Mouse (Mus musculus): ENCODE measurements at regions not wholly inside any gene's neighbourhood (a gene's known extent, or its start where the extent isn't known, plus 50 kb on each side); places are given as distances from the start of the nearest gene placed in this dataset.

DNA sequence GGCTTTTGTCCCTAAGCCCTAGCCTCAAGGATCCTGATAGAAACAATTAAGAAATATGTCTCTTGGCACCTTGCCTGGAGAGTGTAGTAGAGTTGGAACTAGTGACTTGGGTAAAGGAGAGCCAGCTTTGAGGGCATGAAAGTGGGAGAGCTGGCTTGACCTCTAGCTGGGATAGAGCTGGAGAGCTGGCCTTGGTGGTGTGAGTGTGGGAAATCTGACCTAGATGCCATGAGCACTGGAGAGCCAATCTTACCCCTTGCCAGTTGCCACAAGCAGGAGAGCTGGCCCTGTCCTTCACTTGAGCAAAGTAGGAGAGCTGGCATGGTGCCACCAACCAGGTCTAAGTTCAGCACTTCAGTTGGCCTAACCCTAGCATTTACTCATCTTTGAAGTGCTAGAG, 995.7 kb downstream of the Gsdmc2 start:
- TF ChIP-seq POLR2A (IDR thresholded peaks at IDR 0.05; ENCODE audit: low read depth, low read length) (no peak), CTCF (IDR thresholded peaks at IDR 0.05; ENCODE audit: extremely low read depth, insufficient read length, insufficient replicate concordance, low read depth, low read length) (no peak)
- H3K4me1 ChIP-seq (ENCODE audit: control insufficient read depth, insufficient read depth, insufficient read length, low read length) = no peaks in the 10 kb centered on the region
- no peaks in the 10 kb centered on the region for H3K36me3 ChIP-seq (ENCODE audit: control insufficient read depth, insufficient read depth, low read length)
- no peak overlapping the region for H3K4me3 ChIP-seq (ENCODE audit: low read depth, low read length)
- H3K27me3 ChIP-seq (ENCODE audit: control insufficient read depth, insufficient read depth, low read length) = no peaks in the 10 kb centered on the region
- no peak overlapping the region for H3K27ac ChIP-seq (ENCODE audit: insufficient read depth, low read depth, low read length)

DNA sequence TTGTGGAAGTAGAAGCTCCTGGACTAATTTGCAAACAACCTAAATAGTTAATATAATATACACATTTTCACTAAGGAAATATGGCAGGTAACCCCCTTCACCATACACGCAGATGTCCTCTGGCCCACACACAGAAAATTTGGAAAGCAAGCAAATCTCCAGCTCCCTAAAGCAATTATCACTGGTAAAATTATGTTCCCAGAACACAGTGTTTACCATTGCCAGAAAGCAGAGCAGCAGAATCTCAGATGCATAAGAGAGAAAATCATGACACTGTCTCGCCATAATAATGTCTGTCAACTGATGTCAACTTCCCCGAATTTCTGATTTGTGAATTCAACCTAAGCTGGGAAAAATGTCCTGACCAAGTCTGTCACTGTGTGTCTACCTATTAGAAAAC, 999.1 kb downstream of the Gsdmc2 start:
- Histone ChIP-seq H3K4me3 (ENCODE audit: low read depth, low read length) (no peak overlapping the region), H3K4me1 (ENCODE audit: control insufficient read depth, insufficient read depth, insufficient read length, low read length) (no peaks in the 10 kb centered on the region), H3K27me3 (ENCODE audit: control insufficient read depth, insufficient read depth, low read length) (no peaks in the 10 kb centered on the region), H3K27ac (ENCODE audit: insufficient read depth, low read depth, low read length) (no peak overlapping the region), H3K36me3 (ENCODE audit: control insufficient read depth, insufficient read depth, low read length) (no peaks in the 10 kb centered on the region)
- TF ChIP-seq CTCF (IDR thresholded peaks at IDR 0.05; ENCODE audit: extremely low read depth, insufficient read length, insufficient replicate concordance, low read depth, low read length) (no peak), POLR2A (IDR thresholded peaks at IDR 0.05; ENCODE audit: low read depth, low read length) (no peak)
- 75% methylated on average over 3 of the region's 3 CpGs for WGBS

DNA sequence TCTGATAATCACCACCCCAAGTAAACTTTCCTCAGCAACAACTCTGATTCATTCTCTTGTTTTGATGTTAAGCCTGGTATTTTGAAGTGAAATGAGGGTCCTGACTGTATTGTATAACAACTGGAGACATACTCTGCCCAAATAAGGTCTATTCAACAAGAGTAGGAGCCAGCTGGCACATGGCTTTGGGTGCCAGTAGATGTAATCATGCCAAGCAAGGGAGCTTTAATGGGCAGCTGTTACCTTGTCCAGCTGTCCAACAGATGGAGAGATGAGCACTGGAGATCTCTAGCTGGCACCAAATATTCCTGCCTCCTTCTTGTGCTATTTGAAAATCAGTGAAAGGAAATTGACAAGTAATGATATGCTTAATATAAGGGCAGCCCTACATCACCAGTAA, 1019.4 kb downstream of the Gsdmc2 start:
- Histone ChIP-seq H3K4me1 (ENCODE audit: control insufficient read depth, insufficient read depth, insufficient read length, low read length) (no peaks in the 10 kb centered on the region), H3K4me3 (ENCODE audit: low read depth, low read length) (no peak overlapping the region), H3K27me3 (ENCODE audit: control insufficient read depth, insufficient read depth, low read length) (no peaks in the 10 kb centered on the region), H3K27ac (ENCODE audit: insufficient read depth, low read depth, low read length) (no peak overlapping the region), H3K36me3 (ENCODE audit: control insufficient read depth, insufficient read depth, low read length) (no peaks in the 10 kb centered on the region)
- TF ChIP-seq CTCF (IDR thresholded peaks at IDR 0.05; ENCODE audit: extremely low read depth, insufficient read length, insufficient replicate concordance, low read depth, low read length) (no peak), POLR2A (IDR thresholded peaks at IDR 0.05; ENCODE audit: low read depth, low read length) (no peak)

DNA sequence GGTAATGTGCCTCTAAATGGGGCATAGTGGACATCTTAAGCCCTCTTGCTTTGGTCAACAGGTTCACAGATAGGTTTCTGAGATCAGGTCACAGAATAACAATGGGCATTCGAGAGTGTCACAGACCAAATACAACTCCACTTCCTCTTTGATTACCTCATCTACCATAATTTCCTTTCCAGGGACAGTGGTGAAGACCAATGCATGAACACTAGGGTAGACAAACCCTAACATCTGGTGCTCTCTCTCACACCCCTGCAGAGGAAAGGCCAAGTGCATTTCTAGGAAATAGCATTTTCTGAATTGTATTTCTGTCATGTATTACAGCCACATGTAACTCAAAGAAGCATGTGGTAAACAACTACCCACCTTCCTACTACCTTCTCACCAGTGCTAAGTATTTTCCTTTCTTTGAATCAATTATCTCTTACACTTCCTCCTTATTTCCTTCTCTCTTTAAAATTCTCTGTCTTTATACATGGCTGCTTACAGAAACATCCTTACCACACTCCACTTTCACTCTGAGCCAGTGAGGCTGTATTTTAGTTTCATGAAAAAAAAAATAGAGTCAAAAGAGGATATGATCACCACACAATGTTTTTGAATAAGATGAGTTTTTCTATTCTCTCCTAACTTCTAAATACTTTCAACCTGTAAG, 1021.0 kb downstream of the Gsdmc2 start:
- TF ChIP-seq POLR2A (IDR thresholded peaks at IDR 0.05; ENCODE audit: low read depth, low read length) (no peak), CTCF (IDR thresholded peaks at IDR 0.05; ENCODE audit: extremely low read depth, insufficient read length, insufficient replicate concordance, low read depth, low read length) (no peak)
- Histone ChIP-seq H3K27ac (ENCODE audit: insufficient read depth, low read depth, low read length) (no peak overlapping the region), H3K4me3 (ENCODE audit: low read depth, low read length) (no peak overlapping the region), H3K27me3 (ENCODE audit: control insufficient read depth, insufficient read depth, low read length) (no peaks in the 10 kb centered on the region), H3K36me3 (ENCODE audit: control insufficient read depth, insufficient read depth, low read length) (no peaks in the 10 kb centered on the region), H3K4me1 (ENCODE audit: control insufficient read depth, insufficient read depth, insufficient read length, low read length) (no peaks in the 10 kb centered on the region)
- 49% methylated on average over 1 of the region's 1 CpGs for WGBS

DNA sequence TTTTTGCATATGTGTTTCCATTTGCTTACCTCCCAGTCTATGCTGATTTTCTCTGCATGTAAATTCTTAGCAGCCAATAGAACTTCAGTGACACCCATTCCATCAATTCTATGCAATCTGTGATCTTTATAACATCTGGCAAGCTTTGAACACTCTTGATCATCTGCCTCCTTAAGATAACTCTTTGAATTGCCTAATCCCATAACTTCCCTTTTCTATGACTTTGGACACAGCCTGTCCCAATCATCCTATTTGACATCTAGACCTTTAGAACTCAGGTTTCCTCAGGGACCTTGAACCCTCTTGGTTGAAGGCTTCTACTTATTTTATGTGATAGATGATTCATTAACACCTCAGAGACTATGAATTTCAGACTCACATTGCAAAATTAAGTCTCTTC, 1022.7 kb downstream of the Gsdmc2 start:
- no peaks in the 10 kb centered on the region for H3K36me3 ChIP-seq (ENCODE audit: control insufficient read depth, insufficient read depth, low read length)
- no peak for TF ChIP-seq CTCF (IDR thresholded peaks at IDR 0.05; ENCODE audit: extremely low read depth, insufficient read length, insufficient replicate concordance, low read depth, low read length)
- TF ChIP-seq POLR2A (IDR thresholded peaks at IDR 0.05; ENCODE audit: low read depth, low read length) = no peak
- H3K27ac ChIP-seq (ENCODE audit: insufficient read depth, low read depth, low read length) = no peak overlapping the region
- H3K4me1 ChIP-seq (ENCODE audit: control insufficient read depth, insufficient read depth, insufficient read length, low read length) = no peaks in the 10 kb centered on the region
- H3K27me3 ChIP-seq (ENCODE audit: control insufficient read depth, insufficient read depth, low read length) = no peaks in the 10 kb centered on the region
- H3K4me3 ChIP-seq (ENCODE audit: low read depth, low read length) = no peak overlapping the region

DNA sequence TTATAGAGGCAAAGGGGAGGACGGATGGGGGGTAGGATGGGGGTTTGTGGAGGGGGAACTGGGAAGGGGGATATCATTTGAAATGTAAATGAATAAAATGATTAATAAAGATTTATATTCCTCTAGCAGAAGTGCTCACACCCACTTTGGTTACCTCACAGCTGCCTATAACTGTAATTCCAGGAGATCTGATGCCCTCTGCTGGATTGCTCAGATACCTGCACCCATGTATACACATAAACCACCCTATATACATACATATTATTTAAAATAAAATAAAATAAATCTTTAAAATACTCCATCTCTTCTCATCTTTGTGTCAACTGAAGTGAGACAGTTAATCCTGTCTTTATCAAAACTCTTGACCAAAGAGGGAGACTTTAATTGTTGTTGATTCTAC, 1031.9 kb downstream of the Gsdmc2 start:
- H3K27ac ChIP-seq (ENCODE audit: insufficient read depth, low read depth, low read length) = no peak overlapping the region
- no peak for TF ChIP-seq POLR2A (IDR thresholded peaks at IDR 0.05; ENCODE audit: low read depth, low read length)
- no peak for TF ChIP-seq CTCF (IDR thresholded peaks at IDR 0.05; ENCODE audit: extremely low read depth, insufficient read length, insufficient replicate concordance, low read depth, low read length)
- no peak overlapping the region for H3K4me3 ChIP-seq (ENCODE audit: low read depth, low read length)
- WGBS = 85% methylated on average over 1 of the region's 1 CpGs
- H3K27me3 ChIP-seq (ENCODE audit: control insufficient read depth, insufficient read depth, low read length) = no peaks in the 10 kb centered on the region
- no peaks in the 10 kb centered on the region for H3K4me1 ChIP-seq (ENCODE audit: control insufficient read depth, insufficient read depth, insufficient read length, low read length)
- H3K36me3 ChIP-seq (ENCODE audit: control insufficient read depth, insufficient read depth, low read length) = no peaks in the 10 kb centered on the region

DNA sequence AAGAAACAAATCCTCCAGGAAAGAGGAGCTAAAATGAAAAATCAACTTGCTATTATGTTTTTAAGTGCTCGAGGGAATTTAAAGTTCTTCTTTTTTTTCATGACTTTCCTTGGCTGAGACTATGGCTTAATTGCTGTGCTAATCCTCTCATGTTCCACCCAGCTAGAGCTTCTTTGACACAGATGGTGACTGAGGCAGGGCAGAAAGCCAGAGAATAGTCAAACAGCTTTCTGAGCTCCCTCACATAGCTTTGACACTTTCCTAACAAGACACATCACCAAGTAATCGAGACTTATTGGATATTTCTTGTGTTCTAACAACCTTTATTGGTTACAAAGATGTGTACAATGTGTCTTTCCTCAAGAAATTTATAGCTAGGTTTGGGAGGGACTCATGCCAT, 1033.0 kb downstream of the Gsdmc2 start:
- Histone ChIP-seq H3K4me1 (ENCODE audit: control insufficient read depth, insufficient read depth, insufficient read length, low read length) (no peaks in the 10 kb centered on the region), H3K4me3 (ENCODE audit: low read depth, low read length) (no peak overlapping the region), H3K27me3 (ENCODE audit: control insufficient read depth, insufficient read depth, low read length) (no peaks in the 10 kb centered on the region), H3K36me3 (ENCODE audit: control insufficient read depth, insufficient read depth, low read length) (no peaks in the 10 kb centered on the region), H3K27ac (ENCODE audit: insufficient read depth, low read depth, low read length) (no peak overlapping the region)
- TF ChIP-seq CTCF (IDR thresholded peaks at IDR 0.05; ENCODE audit: extremely low read depth, insufficient read length, insufficient replicate concordance, low read depth, low read length) = no peak
- no peak for TF ChIP-seq POLR2A (IDR thresholded peaks at IDR 0.05; ENCODE audit: low read depth, low read length)
- 60% methylated on average over 2 of the region's 2 CpGs for WGBS

All from small intestine, adult 2 months (tissue).